In the genomic region with DNA sequence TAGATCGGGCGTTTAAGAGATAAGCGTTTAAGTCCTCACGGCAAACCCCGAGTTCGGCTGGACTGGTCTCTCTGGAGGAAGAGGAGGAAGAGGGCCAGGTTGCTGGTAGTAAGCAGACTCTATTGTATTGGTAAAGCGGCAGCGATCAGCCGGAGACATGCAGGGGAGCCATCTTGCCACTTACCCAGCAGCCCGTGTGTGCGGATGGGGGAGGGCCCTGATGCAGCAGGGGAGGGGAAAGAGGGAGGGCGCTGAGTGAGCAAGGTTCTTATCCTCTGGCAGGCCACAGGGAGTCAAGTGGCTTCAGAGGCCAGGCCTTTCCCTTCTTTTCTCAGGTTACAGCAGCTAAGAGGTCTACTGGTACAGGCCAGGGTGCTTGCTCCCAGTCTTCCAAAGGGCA, we compare ENCODE assay signal across 8 mouse cellular contexts. TPM values are rescaled to one million over a fixed set of nuclear protein-coding genes. Genes with fewer than 3 reads are reported as not detected.
DNase-seq lines count a peak whose midpoint lies in the region; ATAC-seq and TF ChIP-seq lines count a peak whose summit lies in the region.

No protein-coding gene starts in this region.

- H3K4me1 ChIP-seq in bone marrow, adult 2 months (ENCODE audit: control insufficient read depth, insufficient read depth, low read length): no peaks in the 10 kb centered on the region
- peaks cover 10% of the 10 kb centered on the region; the same call in 1 of the 2 replicates for H3K4me1 ChIP-seq in embryonic facial prominence, embryonic 14.5 days (ENCODE audit: control insufficient read depth, insufficient read depth, low read length)
- peaks cover 12% of the 10 kb centered on the region for H3K4me1 ChIP-seq in limb, embryonic 14.5 days (ENCODE audit: control insufficient read depth, insufficient read depth, low read length)
- H3K4me1 ChIP-seq in midbrain, embryonic 16.5 days (ENCODE audit: control insufficient read depth, insufficient read depth, low read length): peaks cover 45% of the 10 kb centered on the region
- H3K4me1 ChIP-seq in spleen, adult 2 months (ENCODE audit: control insufficient read depth, insufficient read depth, insufficient read length): peaks cover 8% of the 10 kb centered on the region; the same call in 1 of the 2 replicates

- TF ChIP-seq POLR2A in bone marrow, adult 2 months (IDR thresholded peaks at IDR 0.05; ENCODE audit: borderline replicate concordance, control insufficient read depth, low read depth, low read length): peak; percentile 67; the same call in 1 of the 2 replicates
- TF ChIP-seq POLR2A in limb, embryonic 14.5 days (IDR thresholded peaks at IDR 0.05; ENCODE audit: borderline replicate concordance, extremely low read depth, insufficient read depth, insufficient read length): peak; percentile 79; the same call in 1 of the 2 replicates
- 0 out of 2 replicates have a peak, but pooled peaks have one; percentile 11 for TF ChIP-seq POLR2A in spleen, adult 2 months (IDR thresholded peaks at IDR 0.05; ENCODE audit: low read depth, low read length)

- H3K4me2 ChIP-seq in embryonic facial prominence, embryonic 14.5 days (ENCODE audit: low read depth, low read length): peak overlapping the region; percentile 73
- H3K4me2 ChIP-seq in limb, embryonic 14.5 days (replicated peaks; ENCODE audit: low read depth, low read length, severe bottlenecking): peak overlapping the region; percentile 74
- H3K4me2 ChIP-seq in midbrain, embryonic 16.5 days (ENCODE audit: low read length): peak overlapping the region; percentile 80

- 3% methylated on average over 12 of the region's 12 CpGs for WGBS in bone marrow, adult 2 months
- WGBS in embryonic facial prominence, embryonic 14.5 days: under 1% methylated on average over 12 of the region's 12 CpGs
- WGBS in limb, embryonic 14.5 days: under 1% methylated on average over 12 of the region's 12 CpGs
- 2% methylated on average over 11 of the region's 12 CpGs for WGBS in midbrain, embryonic 16.5 days
- WGBS in spleen, adult 2 months: under 1% methylated on average over 11 of the region's 12 CpGs

- ATAC-seq in embryonic facial prominence, embryonic 14.5 days (ENCODE audit: low read depth): peak; percentile 91
- ATAC-seq in limb, embryonic 14.5 days (ENCODE audit: low FRiP score, low read depth): peak; percentile 87
- ATAC-seq in midbrain, embryonic 16.5 days: peak; percentile 86

- H3K9me3 ChIP-seq in embryonic facial prominence, embryonic 14.5 days (ENCODE audit: control insufficient read depth, low read length): no peaks in the 10 kb centered on the region
- H3K9me3 ChIP-seq in limb, embryonic 14.5 days (ENCODE audit: control insufficient read depth, low read length): no peaks in the 10 kb centered on the region
- no peaks in the 10 kb centered on the region for H3K9me3 ChIP-seq in midbrain, embryonic 16.5 days (replicated peaks; ENCODE audit: control insufficient read depth, low read length, poor library complexity, severe bottlenecking)

- TF ChIP-seq CTCF in bone marrow, adult 2 months (IDR thresholded peaks at IDR 0.05; ENCODE audit: control insufficient read depth, insufficient read depth, low read length): no peak
- TF ChIP-seq CTCF in spleen, adult 2 months (IDR thresholded peaks at IDR 0.05; ENCODE audit: extremely low read depth, insufficient read depth, insufficient read length, insufficient replicate concordance): no peak; the same call in 1 of the 2 replicates

- peak overlapping the region; percentile 81 for H3K9ac ChIP-seq in embryonic facial prominence, embryonic 14.5 days (ENCODE audit: low read depth, low read length)
- peak overlapping the region; percentile 61 for H3K9ac ChIP-seq in limb, embryonic 14.5 days (ENCODE audit: low read depth, low read length, severe bottlenecking)
- peak overlapping the region; percentile 76 for H3K9ac ChIP-seq in midbrain, embryonic 16.5 days (ENCODE audit: low read depth, low read length)

- no peaks in the 10 kb centered on the region for H3K27me3 ChIP-seq in embryonic facial prominence, embryonic 14.5 days (replicated peaks; ENCODE audit: control insufficient read depth, insufficient read depth, low read length)
- no peaks in the 10 kb centered on the region for H3K27me3 ChIP-seq in limb, embryonic 14.5 days (ENCODE audit: control insufficient read depth, insufficient read depth, low read length)
- no peaks in the 10 kb centered on the region for H3K27me3 ChIP-seq in midbrain, embryonic 16.5 days (ENCODE audit: control insufficient read depth, insufficient read depth, low read depth, low read length)
- no peaks in the 10 kb centered on the region for H3K27me3 ChIP-seq in spleen, adult 2 months (ENCODE audit: control insufficient read depth, insufficient read depth, low read length)

- peak; percentile 79 to 83 for DNase-seq in B cell, adult 2 months
- peak; percentile 96 for DNase-seq in embryonic facial prominence, embryonic 14.5 days (ENCODE audit: low spot score)
- peak; percentile 87 to 88 for DNase-seq in heart, adult 9 months (ENCODE audit: low spot score in 2 of 2)
- peak; percentile 94 for DNase-seq in kidney, adult 9 months
- DNase-seq in limb, embryonic 14.5 days (ENCODE audit: low spot score): peak; percentile 89
- DNase-seq in spleen, adult 2 months (ENCODE audit: low read depth in 1 of 2, low spot score in 2 of 2): peak; percentile 41 to 79

- peak overlapping the region; percentile 80 for H3K4me3 ChIP-seq in bone marrow, adult 2 months (replicated peaks; ENCODE audit: control insufficient read depth, low read depth, low read length)
- peak overlapping the region; percentile 64 for H3K4me3 ChIP-seq in embryonic facial prominence, embryonic 14.5 days (ENCODE audit: low read depth, low read length)
- peak overlapping the region; percentile 51 for H3K4me3 ChIP-seq in limb, embryonic 14.5 days (replicated peaks; ENCODE audit: low read length)
- peak overlapping the region; percentile 61 for H3K4me3 ChIP-seq in midbrain, embryonic 16.5 days (ENCODE audit: low read depth, low read length)
- H3K4me3 ChIP-seq in spleen, adult 2 months (ENCODE audit: extremely low read depth, insufficient read depth, insufficient read length): peak overlapping the region; percentile 76

- peak overlapping the region; percentile 67 for H3K27ac ChIP-seq in bone marrow, adult 2 months (ENCODE audit: control insufficient read depth, insufficient read depth, low read depth, low read length, poor library complexity)
- peak overlapping the region; percentile 81 for H3K27ac ChIP-seq in embryonic facial prominence, embryonic 14.5 days (replicated peaks; ENCODE audit: low read depth, low read length)
- H3K27ac ChIP-seq in limb, embryonic 14.5 days (replicated peaks; ENCODE audit: low read depth, low read length): peak overlapping the region; percentile 49
- H3K27ac ChIP-seq in midbrain, embryonic 16.5 days (ENCODE audit: low read length): peak overlapping the region; percentile 84
- peak overlapping the region; percentile 65 for H3K27ac ChIP-seq in spleen, adult 2 months (ENCODE audit: insufficient read depth, low read length)

- peaks cover 76% of the 10 kb centered on the region for H3K36me3 ChIP-seq in embryonic facial prominence, embryonic 14.5 days (ENCODE audit: control insufficient read depth, insufficient read depth, low read length)
- peaks cover 64% of the 10 kb centered on the region for H3K36me3 ChIP-seq in limb, embryonic 14.5 days (ENCODE audit: control insufficient read depth, insufficient read depth, low read length)
- peaks cover 27% of the 10 kb centered on the region for H3K36me3 ChIP-seq in midbrain, embryonic 16.5 days (ENCODE audit: control insufficient read depth, insufficient read depth, low read length)
- peaks cover 33% of the 10 kb centered on the region for H3K36me3 ChIP-seq in spleen, adult 2 months (ENCODE audit: control insufficient read depth, insufficient read depth, low read length)

RNA-seq across cellular contexts. Expression of gene Cdh24, which starts 12.3 kb away (rescaled TPM):
- polyA plus RNA-seq in bone marrow, adult 2 months (2011; ENCODE audit: insufficient read depth, insufficient read length, low replicate concordance, missing spikeins): 4.1 and 7.0 TPM in 2 replicates
- polyA plus RNA-seq in embryonic facial prominence, embryonic 14.5 days (2014; fragmentation: Nextera tagmentation; extraction: Ambion mirVana): 3.9 and 4.5 TPM in 2 replicates
- 50.0 and 74.9 TPM in 2 replicates for polyA plus RNA-seq in limb, embryonic 14.5 days (2012; rRNA removed)
- polyA plus RNA-seq in limb, embryonic 14.5 days (2014; fragmentation: Nextera tagmentation; extraction: Ambion mirVana): 5.7 and 6.4 TPM in 2 replicates
- polyA plus RNA-seq in midbrain, embryonic 16.5 days (2015; fragmentation: Nextera tagmentation; extraction: Ambion mirVana): 9.6 and 11.2 TPM in 2 replicates
- 7.3 and 10.8 TPM in 2 replicates for polyA plus RNA-seq in spleen, adult 2 months (2012; rRNA removed)

RNA-seq across cellular contexts. Expression of gene Gm17606, which starts 12.7 kb away (rescaled TPM):
- not detected in 2 replicates for polyA plus RNA-seq in bone marrow, adult 2 months (2011; ENCODE audit: insufficient read depth, insufficient read length, low replicate concordance, missing spikeins)
- polyA plus RNA-seq in embryonic facial prominence, embryonic 14.5 days (2014; fragmentation: Nextera tagmentation; extraction: Ambion mirVana): not detected in 2 replicates
- polyA plus RNA-seq in limb, embryonic 14.5 days (2012; rRNA removed): not detected in 2 replicates
- not detected in 2 replicates for polyA plus RNA-seq in limb, embryonic 14.5 days (2014; fragmentation: Nextera tagmentation; extraction: Ambion mirVana)
- polyA plus RNA-seq in midbrain, embryonic 16.5 days (2015; fragmentation: Nextera tagmentation; extraction: Ambion mirVana): not detected in 2 replicates
- not detected in 2 replicates for polyA plus RNA-seq in spleen, adult 2 months (2012; rRNA removed)

RNA-seq across cellular contexts. Expression of gene Psmb11, which starts 32.3 kb away (rescaled TPM):
- polyA plus RNA-seq in bone marrow, adult 2 months (2011; ENCODE audit: insufficient read depth, insufficient read length, low replicate concordance, missing spikeins): 0.47 TPM in 1 of 2 replicates, not detected in the other
- 0.16 TPM in 1 of 2 replicates, not detected in the other for polyA plus RNA-seq in embryonic facial prominence, embryonic 14.5 days (2014; fragmentation: Nextera tagmentation; extraction: Ambion mirVana)
- polyA plus RNA-seq in limb, embryonic 14.5 days (2012; rRNA removed): 0.01 and 0.09 TPM in 2 replicates
- not detected in 2 replicates for polyA plus RNA-seq in limb, embryonic 14.5 days (2014; fragmentation: Nextera tagmentation; extraction: Ambion mirVana)
- polyA plus RNA-seq in midbrain, embryonic 16.5 days (2015; fragmentation: Nextera tagmentation; extraction: Ambion mirVana): 0.06 TPM in 1 of 2 replicates, not detected in the other
- not detected in 2 replicates for polyA plus RNA-seq in spleen, adult 2 months (2012; rRNA removed)

RNA-seq across cellular contexts. Expression of gene 1700123O20Rik, which starts 32.5 kb away (rescaled TPM):
- polyA plus RNA-seq in bone marrow, adult 2 months (2011; ENCODE audit: insufficient read depth, insufficient read length, low replicate concordance, missing spikeins): 14.8 and 35.0 TPM in 2 replicates
- 70.7 and 84.9 TPM in 2 replicates for polyA plus RNA-seq in embryonic facial prominence, embryonic 14.5 days (2014; fragmentation: Nextera tagmentation; extraction: Ambion mirVana)
- 75.3 and 82.3 TPM in 2 replicates for polyA plus RNA-seq in limb, embryonic 14.5 days (2012; rRNA removed)
- polyA plus RNA-seq in limb, embryonic 14.5 days (2014; fragmentation: Nextera tagmentation; extraction: Ambion mirVana): 86.9 and 90.2 TPM in 2 replicates
- 58.9 and 63.9 TPM in 2 replicates for polyA plus RNA-seq in midbrain, embryonic 16.5 days (2015; fragmentation: Nextera tagmentation; extraction: Ambion mirVana)
- 32.9 and 66.9 TPM in 2 replicates for polyA plus RNA-seq in spleen, adult 2 months (2012; rRNA removed)

RNA-seq across cellular contexts. Expression of gene Acin1, which starts 33.2 kb away (rescaled TPM):
- 284 and 378 TPM in 2 replicates for polyA plus RNA-seq in bone marrow, adult 2 months (2011; ENCODE audit: insufficient read depth, insufficient read length, low replicate concordance, missing spikeins)
- polyA plus RNA-seq in embryonic facial prominence, embryonic 14.5 days (2014; fragmentation: Nextera tagmentation; extraction: Ambion mirVana): 99.4 and 101 TPM in 2 replicates
- polyA plus RNA-seq in limb, embryonic 14.5 days (2012; rRNA removed): 280 and 297 TPM in 2 replicates
- polyA plus RNA-seq in limb, embryonic 14.5 days (2014; fragmentation: Nextera tagmentation; extraction: Ambion mirVana): 99.4 and 118 TPM in 2 replicates
- 108 and 123 TPM in 2 replicates for polyA plus RNA-seq in midbrain, embryonic 16.5 days (2015; fragmentation: Nextera tagmentation; extraction: Ambion mirVana)
- polyA plus RNA-seq in spleen, adult 2 months (2012; rRNA removed): 126 and 130 TPM in 2 replicates

Comparison
In these comparisons a context has a peak if more than half of its experiments do, and no peak if none do; other contexts are left out.
1. Peak in every context shown above with its lines: DNase-seq, ATAC-seq, H3K4me3 ChIP-seq and H3K27ac ChIP-seq.
2. POLR2A ChIP-seq: peak in every context shown above with its lines; median percentile 79 in limb, embryonic 14.5 days; 67 in bone marrow, adult 2 months; 11 in spleen, adult 2 months.